Mouse (Mus musculus): ENCODE data around the gene Lpcat3.

Lpcat3 gene

DNA sequence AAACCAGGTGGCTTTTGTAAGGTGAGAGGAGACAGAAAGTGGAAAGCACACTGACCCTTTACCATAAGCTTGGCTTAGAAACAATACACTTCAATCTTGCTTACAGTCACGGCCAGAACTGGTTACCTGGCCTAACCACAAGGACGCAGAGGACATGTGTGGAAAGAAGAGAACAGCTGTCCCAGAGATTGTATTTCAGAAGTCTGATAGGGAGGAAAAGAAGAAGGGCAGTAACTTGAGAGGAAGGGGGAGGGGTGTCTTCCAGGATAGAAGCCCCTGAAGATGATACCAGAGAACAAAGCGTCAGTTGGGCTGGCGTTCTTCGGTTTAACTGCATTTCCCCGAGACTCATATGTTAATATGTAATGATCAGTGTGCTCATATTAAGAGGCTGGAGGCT, 6.9 kb upstream of the Lpcat3 start:
- Histone ChIP-seq H3K27me3 (ENCODE audit: insufficient read depth, low read length) (no peaks in the 10 kb centered on the region), H3K9me3 (ENCODE audit: low read length) (peaks cover 8% of the 10 kb centered on the region), H3K36me3 (ENCODE audit: insufficient read depth, low read length) (no peaks in the 10 kb centered on the region), H3K4me3 (replicated peaks; ENCODE audit: low read length) (no peak overlapping the region), H3K4me1 (replicated peaks; ENCODE audit: low read depth, low read length) (peaks cover 20% of the 10 kb centered on the region)
- no peak for TF ChIP-seq NANOG (IDR thresholded peaks at IDR 0.05; ENCODE audit: borderline replicate concordance, low read length)
- no peak for TF ChIP-seq CTCF (conservative IDR thresholded peaks at IDR 0.05; ENCODE audit: low read length)
- no peak for TF ChIP-seq POU5F1 (IDR thresholded peaks at IDR 0.05; ENCODE audit: borderline replicate concordance, low read length)

DNA sequence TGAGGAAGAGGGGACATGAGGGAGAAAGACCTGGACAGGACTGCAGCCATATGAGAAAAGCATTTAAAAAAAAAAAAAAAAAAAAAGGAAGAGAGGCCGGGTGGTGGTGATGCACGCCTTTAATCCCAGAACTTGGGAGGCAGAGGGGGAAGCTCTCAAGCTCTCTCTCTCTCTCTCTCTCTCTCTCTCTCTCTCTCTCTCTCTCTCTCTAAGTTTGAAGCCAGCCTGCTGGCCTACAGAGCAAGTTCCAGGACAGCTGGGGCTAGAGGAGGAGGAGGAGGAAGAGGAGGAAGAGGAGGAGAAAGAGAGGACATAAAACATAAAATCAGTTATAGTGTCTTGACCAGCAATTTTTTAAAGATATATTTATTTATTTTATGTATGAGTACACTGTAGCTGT, 4.8 kb upstream of the Lpcat3 start:
- Histone ChIP-seq H3K36me3 (ENCODE audit: insufficient read depth, low read length) (no peaks in the 10 kb centered on the region), H3K4me1 (replicated peaks; ENCODE audit: low read depth, low read length) (peaks cover 30% of the 10 kb centered on the region)

DNA sequence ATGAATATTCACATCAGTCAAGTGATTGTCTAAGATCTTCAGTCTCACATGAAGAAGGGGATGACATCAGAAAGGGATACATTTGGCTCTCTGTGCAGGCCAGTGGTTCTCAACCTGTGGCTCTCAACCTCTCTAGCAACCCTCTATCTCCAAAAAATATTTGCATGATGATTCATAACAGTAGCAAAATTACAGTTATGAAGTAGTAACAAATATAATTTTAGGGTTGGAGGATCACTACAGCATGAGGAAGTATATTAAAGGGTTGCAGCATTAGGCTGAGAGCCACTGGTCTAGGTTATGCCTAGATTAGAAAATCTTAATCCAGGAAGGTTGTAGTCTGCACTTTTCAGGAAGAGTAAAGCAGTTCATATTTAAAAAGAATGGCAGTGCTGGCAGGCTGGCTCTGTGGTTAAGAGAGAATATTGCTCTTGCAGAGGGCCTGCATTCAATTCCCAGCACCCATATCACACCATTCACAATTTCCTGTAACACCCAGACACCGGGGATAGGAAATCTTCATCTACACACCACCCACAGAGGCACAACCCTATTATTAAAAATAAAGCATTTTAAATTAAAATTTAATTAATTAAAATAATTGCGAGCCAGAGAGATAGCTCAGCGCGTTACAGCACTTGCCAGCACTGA, 1.5 kb upstream of the Lpcat3 start:
- H3K4me1 ChIP-seq (replicated peaks; ENCODE audit: low read depth, low read length): peaks cover 42% of the 10 kb centered on the region
- no peaks in the 10 kb centered on the region for H3K27me3 ChIP-seq (ENCODE audit: insufficient read depth, low read length)
- peaks cover 15% of the 10 kb centered on the region for H3K36me3 ChIP-seq (ENCODE audit: insufficient read depth, low read length)
- H3K9me3 ChIP-seq (ENCODE audit: low read length): no peaks in the 10 kb centered on the region
- H3K4me3 ChIP-seq (replicated peaks; ENCODE audit: low read length): peak overlapping the region; percentile 92; the same call in 1 of the 2 replicates
- no peak for TF ChIP-seq CTCF (conservative IDR thresholded peaks at IDR 0.05; ENCODE audit: low read length)
- no peak for TF ChIP-seq POU5F1 (IDR thresholded peaks at IDR 0.05; ENCODE audit: borderline replicate concordance, low read length)
- no peak for TF ChIP-seq NANOG (IDR thresholded peaks at IDR 0.05; ENCODE audit: borderline replicate concordance, low read length)

More for the DNA sequence above, 4.8 kb upstream of the Lpcat3 start:
- Histone ChIP-seq H3K9me3 (ENCODE audit: low read length) (peaks cover 5% of the 10 kb centered on the region), H3K27me3 (ENCODE audit: insufficient read depth, low read length) (no peaks in the 10 kb centered on the region), H3K4me3 (replicated peaks; ENCODE audit: low read length) (no peak overlapping the region)
- TF ChIP-seq NANOG (IDR thresholded peaks at IDR 0.05; ENCODE audit: borderline replicate concordance, low read length): no peak
- TF ChIP-seq CTCF (conservative IDR thresholded peaks at IDR 0.05; ENCODE audit: low read length): no peak
- no peak for TF ChIP-seq POU5F1 (IDR thresholded peaks at IDR 0.05; ENCODE audit: borderline replicate concordance, low read length)

- Histone ChIP-seq H3K4me1 (replicated peaks; ENCODE audit: low read depth, low read length) (peaks cover 42% of the 10 kb centered on the region), H3K9me3 (ENCODE audit: low read length) (no peaks in the 10 kb centered on the region), H3K36me3 (ENCODE audit: insufficient read depth, low read length) (peaks cover 20% of the 10 kb centered on the region), H3K27me3 (ENCODE audit: insufficient read depth, low read length) (no peaks in the 10 kb centered on the region), H3K4me3 (replicated peaks; ENCODE audit: low read length) (peak overlapping the region; percentile 92)
- TF ChIP-seq NANOG (IDR thresholded peaks at IDR 0.05; ENCODE audit: borderline replicate concordance, low read length) (no peak), CTCF (conservative IDR thresholded peaks at IDR 0.05; ENCODE audit: low read length) (no peak), POU5F1 (IDR thresholded peaks at IDR 0.05; ENCODE audit: borderline replicate concordance, low read length) (no peak)
These were observed 832 bp upstream of the Lpcat3 start for GRCm38 (mm10) chr6:124661995-124662394.

DNA sequence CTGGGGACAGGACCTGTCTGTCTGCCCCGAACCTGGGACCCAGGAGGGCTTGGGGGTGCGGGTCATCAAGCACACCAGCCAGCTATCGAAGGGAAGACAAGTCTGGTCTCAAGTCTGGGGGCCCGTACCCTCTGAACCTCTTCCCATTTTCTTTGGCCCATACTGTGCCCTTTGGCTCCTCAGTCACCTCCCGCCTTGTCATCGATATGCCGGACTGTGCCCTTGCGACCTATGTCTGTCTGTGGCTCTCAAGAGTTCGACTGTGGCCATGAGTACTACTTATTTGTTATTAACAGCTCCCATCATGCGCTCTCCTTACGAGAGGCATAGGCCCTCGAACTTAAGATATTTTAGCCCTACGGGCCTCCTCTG, 583 bp downstream of the Lpcat3 start:
- Histone ChIP-seq H3K9me3 (ENCODE audit: low read length) (no peaks in the 10 kb centered on the region), H3K4me1 (replicated peaks; ENCODE audit: low read depth, low read length) (peaks cover 53% of the 10 kb centered on the region), H3K36me3 (ENCODE audit: insufficient read depth, low read length) (peaks cover 22% of the 10 kb centered on the region), H3K27me3 (ENCODE audit: insufficient read depth, low read length) (no peaks in the 10 kb centered on the region), H3K4me3 (replicated peaks; ENCODE audit: low read length) (peak overlapping the region; percentile 92)
- TF ChIP-seq CTCF (conservative IDR thresholded peaks at IDR 0.05; ENCODE audit: low read length) (no peak), NANOG (IDR thresholded peaks at IDR 0.05; ENCODE audit: borderline replicate concordance, low read length) (no peak), POU5F1 (IDR thresholded peaks at IDR 0.05; ENCODE audit: borderline replicate concordance, low read length) (no peak)

GRCm38 (mm10) chr6:124664256-124664655, 1.4 kb downstream of the Lpcat3 start:
- H3K27me3 ChIP-seq (ENCODE audit: insufficient read depth, low read length): no peaks in the 10 kb centered on the region
- TF ChIP-seq NANOG (IDR thresholded peaks at IDR 0.05; ENCODE audit: borderline replicate concordance, low read length): no peak
- no peak for TF ChIP-seq CTCF (conservative IDR thresholded peaks at IDR 0.05; ENCODE audit: low read length)
- no peak for TF ChIP-seq POU5F1 (IDR thresholded peaks at IDR 0.05; ENCODE audit: borderline replicate concordance, low read length)

DNA sequence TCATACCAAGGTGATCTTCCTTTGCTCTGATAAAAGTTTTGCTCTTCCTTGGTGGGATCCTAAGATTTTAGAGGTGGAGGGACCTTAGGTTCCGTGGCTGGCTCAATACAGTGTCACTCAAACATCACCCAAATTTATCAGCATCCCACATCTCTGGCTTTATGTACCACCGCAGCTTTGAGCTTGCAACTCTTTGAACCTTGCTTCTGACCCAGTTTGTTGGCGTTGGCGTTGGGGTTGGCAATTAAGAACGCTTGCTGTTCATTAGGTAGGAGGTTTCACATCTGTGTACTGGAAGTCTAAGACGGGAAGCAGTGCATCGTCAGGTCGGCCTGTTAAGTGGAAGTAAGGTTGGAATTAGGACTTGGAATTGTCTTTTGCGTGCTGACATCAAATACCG, 2.2 kb downstream of the Lpcat3 start:
- Histone ChIP-seq H3K4me3 (replicated peaks; ENCODE audit: low read length) (no peak overlapping the region), H3K27me3 (ENCODE audit: insufficient read depth, low read length) (no peaks in the 10 kb centered on the region), H3K36me3 (ENCODE audit: insufficient read depth, low read length) (peaks cover 25% of the 10 kb centered on the region), H3K9me3 (ENCODE audit: low read length) (no peaks in the 10 kb centered on the region), H3K4me1 (replicated peaks; ENCODE audit: low read depth, low read length) (peaks cover 55% of the 10 kb centered on the region)
- TF ChIP-seq NANOG (IDR thresholded peaks at IDR 0.05; ENCODE audit: borderline replicate concordance, low read length) (no peak), CTCF (conservative IDR thresholded peaks at IDR 0.05; ENCODE audit: low read length) (no peak), POU5F1 (IDR thresholded peaks at IDR 0.05; ENCODE audit: borderline replicate concordance, low read length) (no peak)

More at GRCm38 (mm10) chr6:124664256-124664655, 1.4 kb downstream of the Lpcat3 start:
- Histone ChIP-seq H3K4me3 (replicated peaks; ENCODE audit: low read length) (peak overlapping the region; percentile 92; the same call in 1 of the 2 replicates), H3K4me1 (replicated peaks; ENCODE audit: low read depth, low read length) (peaks cover 55% of the 10 kb centered on the region), H3K9me3 (ENCODE audit: low read length) (no peaks in the 10 kb centered on the region), H3K36me3 (ENCODE audit: insufficient read depth, low read length) (peaks cover 25% of the 10 kb centered on the region)

- TF ChIP-seq POU5F1 (IDR thresholded peaks at IDR 0.05; ENCODE audit: borderline replicate concordance, low read length) (no peak), NANOG (IDR thresholded peaks at IDR 0.05; ENCODE audit: borderline replicate concordance, low read length) (no peak), CTCF (conservative IDR thresholded peaks at IDR 0.05; ENCODE audit: low read length) (no peak)
- no peak overlapping the region for H3K4me3 ChIP-seq (replicated peaks; ENCODE audit: low read length)
- H3K4me1 ChIP-seq (replicated peaks; ENCODE audit: low read depth, low read length): peaks cover 68% of the 10 kb centered on the region
- H3K36me3 ChIP-seq (ENCODE audit: insufficient read depth, low read length): peaks cover 43% of the 10 kb centered on the region
- no peaks in the 10 kb centered on the region for H3K9me3 ChIP-seq (ENCODE audit: low read length)
- H3K27me3 ChIP-seq (ENCODE audit: insufficient read depth, low read length): no peaks in the 10 kb centered on the region
These were observed 6.5 kb downstream of the Lpcat3 start for GRCm38 (mm10) chr6:124669234-124669859.

Measured in E14TG2a.4 (cell line).